Mouse (Mus musculus) embryo, embryonic 10 days (tissue): Measurements from ENCODE around the gene Kcnh2.

ENCODE experiments used
- DNase-seq: peaks from one replicate; pipeline ENCODE4 v3.0.0-alpha.2; 2015; ENCODE audit warnings: low spot score

Kcnh2 gene

DNA sequence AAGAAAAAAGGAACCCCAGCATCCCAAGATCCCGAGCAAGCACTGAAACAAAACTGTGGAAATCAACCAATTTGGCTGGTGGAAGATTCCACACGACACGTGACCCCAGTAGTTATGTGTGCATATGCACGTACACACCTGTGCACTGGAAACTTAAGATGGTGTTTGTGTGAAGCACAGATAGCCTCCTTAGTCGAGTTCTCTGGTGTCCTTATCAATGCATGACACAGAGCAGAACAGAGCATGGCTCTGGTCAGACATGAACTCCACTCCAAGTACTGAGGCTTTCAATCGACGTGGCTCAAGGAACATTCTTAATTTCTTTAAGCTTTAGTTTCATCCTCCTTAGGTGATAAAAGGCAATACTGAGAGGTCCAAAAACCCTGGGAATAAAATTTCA lies 5.1 kb downstream of the Kcnh2 start:
- no peak for DNase-seq

DNA sequence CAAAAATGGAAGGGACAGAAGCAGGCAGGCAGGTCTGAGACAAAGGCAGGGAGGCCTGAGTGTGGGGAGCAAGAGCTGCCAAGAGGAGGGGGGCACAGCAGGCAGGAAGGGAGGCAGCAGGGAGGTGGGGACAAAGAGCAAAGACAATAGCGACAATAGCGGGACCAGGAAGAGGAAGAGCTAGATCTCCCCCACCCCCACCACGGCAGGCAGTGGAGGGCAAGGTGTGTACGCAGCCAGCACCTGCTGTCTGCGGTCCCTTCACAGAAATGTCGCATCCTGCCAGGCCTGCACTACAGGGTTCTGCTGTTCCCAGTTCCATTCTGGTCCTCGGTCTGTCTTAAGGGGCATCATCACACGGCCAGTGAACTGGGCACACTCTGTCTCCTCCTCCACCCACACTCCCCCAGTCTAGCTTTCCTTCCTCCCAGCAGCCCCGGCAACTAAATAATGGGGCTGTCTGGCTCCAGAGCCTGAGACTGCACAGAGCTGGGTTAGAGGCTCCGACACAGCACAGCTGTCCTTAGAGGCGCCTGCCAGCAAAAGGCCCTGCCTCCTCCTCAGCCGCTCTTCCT lies 6.8 kb downstream of the Kcnh2 start:
- DNase-seq = no peak

DNA sequence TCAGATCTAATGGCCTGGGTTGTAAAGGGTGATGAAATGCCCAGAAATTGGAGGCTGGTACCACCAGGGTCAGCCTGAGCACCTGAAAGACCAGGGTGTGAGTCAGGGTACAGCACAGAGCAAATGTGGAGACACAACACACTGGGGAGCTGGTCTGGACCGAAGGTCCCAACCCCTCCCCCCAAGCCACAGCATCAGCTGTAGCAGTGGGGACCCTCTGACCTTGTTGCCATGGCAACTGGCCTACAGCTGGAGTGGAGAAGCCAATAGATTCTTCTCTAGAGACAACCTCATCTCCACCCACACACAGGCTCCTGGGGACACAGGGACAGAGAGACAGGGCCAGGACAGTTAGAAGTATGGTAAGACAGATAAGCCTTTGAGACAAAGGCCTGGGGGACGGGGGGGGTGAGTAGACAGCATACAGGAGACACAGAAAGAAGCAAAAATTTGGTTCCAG lies 7.4 kb downstream of the Kcnh2 start:
- DNase-seq = peak; percentile 90

DNA sequence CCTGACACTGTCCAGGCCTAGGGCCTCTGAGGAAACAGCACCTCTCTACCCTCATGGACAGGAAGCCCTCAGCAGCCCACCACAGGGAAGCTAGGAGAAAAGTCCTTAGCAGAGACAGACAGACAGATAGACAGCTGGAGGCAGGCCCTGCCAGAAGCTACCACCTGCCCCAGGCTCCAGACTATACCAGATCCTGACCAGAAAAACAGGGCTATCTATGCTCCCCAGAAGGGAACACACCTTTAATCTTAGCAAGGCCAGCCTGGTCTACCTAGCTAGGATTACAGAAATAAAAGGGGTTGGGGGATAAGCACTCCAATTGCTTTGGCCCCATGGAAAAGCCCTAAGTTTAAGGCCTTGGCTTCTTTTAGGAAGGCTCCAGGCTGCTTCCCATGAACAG lies 8.0 kb downstream of the Kcnh2 start:
- DNase-seq = no peak

DNA sequence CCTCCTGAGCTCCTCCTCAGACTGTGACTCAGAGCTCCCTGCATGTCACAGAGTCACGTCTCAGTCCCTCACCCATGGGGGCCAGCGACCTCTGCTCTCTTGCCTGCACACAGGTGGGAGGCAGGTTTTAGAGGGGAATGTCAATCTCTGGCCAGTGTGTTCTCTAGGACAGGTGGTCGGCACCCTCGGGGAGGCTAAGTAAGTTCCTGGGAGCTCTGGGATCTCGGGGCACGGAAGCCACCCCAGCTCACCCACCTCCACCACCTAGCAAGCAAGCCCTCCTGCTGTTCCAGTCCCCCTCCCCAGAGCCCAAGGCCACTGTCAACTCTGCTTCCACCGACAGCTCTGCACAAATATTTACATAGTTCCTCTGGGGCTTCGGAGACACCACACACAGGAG lies 8.4 kb downstream of the Kcnh2 start:
- no peak for DNase-seq

DNA sequence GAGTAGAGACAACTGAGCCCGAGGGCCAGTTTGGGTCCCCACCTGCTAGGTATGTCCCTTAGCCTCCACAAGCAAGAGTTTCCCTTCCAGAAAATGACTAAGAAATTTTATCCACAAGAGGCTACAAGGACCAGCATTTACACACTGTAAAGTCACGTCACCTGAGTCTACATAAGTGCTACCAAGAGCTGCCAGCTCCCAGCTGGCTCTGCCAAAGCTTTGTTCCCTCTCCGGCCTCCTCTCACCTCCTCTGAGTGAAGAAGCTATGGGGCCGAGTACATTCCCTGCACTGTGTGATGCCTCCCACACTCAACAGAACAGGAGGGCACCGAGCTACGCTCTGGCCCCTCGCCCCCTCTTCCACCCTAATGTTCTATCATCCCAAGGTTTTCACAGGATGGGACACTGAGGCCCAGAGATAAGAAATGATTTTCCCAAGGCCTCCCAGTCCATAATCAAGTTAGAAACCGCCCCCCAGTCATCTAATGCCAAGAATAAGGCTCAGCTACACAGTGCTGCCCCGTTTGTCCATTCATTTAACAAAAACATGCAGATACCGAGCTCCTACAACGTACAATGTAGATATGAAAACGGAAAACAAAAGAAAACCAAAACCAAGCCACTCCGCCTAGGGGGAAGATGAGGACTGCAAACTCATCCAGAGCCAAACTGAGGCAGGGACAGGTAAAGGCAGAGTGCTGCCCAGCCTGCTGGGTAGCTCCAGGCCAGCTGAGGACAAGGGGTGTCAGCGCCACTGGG lies 9.0 kb downstream of the Kcnh2 start:
- DNase-seq = no peak

DNA sequence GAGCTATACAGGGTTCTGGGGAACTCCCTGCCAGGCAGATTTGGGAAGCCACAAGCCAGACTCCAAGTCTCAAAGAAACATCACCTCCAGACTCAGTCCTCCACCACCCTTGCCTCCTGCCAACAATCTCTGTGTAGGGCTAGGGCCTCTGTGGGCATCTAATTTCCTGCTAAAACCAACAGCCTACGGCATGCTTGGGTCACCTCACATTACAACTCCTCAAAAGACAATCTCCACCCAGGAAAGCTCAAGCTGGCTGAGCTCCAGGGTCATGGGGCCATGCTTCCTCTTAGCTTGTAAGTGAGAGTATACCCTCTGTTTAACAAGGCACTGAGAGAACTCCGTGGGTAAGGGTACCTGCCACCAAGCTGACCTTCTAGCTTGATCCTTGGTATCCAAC lies 13.6 kb downstream of the Kcnh2 start:
- no peak for DNase-seq

DNA sequence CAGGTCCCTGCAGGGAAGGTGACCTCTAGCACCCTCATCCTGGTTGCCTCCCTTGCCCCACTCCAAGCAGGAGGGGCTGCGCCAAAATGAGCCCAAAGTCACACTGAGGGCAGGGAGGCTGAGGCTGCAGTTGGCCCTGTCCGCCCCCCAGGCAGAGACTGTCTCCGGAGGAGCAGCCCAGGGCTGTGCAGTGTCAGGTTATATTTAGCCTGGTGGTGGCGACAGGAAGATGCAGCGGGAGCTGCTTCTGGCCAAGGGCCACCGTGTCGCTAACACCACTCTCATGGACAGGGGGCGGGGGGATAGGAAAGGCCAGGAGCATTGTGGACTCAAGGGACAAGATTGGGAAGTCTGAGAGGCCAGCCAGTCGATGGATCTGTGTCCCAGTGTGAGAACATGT lies 14.0 kb downstream of the Kcnh2 start:
- DNase-seq = no peak

DNA sequence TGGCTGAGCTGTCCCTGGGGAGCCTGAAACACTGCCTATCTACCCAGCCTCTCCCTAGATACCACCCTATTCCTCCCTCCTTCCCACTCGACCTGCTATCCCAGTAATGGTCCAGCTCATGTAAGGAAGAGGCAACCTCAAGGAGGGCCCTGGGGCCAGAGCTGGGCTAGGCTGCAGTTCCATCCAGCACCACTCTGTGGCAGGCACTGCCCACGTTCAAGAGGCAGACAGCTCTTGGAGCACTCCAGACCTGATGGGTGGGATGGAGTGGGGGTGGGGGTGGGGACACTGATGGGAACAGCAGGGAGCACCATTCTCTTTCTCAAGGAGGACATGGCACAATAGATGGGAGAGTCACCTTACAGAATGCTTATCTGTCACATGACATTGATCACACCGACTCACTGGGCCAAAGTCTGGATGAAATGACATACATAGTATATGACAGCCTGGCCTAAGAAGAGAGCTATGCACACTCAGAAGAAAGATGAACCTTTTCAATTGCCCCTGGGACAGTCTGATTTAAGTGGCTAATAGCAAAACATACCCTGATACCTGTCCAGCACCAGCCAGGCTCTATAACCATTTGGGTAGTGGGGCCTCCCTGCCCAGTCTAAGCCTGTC lies 15.4 kb downstream of the Kcnh2 start:
- peak; percentile 83 for DNase-seq

DNA sequence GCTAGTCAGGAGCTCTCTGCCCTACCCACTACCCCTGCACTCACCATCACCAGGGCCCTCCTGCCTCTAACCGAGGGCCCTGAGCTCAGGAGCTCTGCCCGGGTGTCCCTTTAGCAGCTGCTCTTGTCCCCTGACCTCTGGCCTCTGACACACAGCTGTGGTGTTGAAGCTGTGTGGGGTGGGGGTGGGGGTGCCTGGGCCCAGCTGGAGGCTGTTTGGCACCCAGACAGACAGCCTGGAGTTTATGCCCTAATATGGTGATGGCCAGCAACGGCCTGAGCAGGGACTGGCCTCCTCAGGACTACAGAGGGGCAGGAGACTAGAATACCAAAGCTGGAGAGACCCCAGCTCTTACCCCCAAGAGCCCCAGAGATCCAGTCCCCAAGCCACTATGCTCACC lies 16.7 kb downstream of the Kcnh2 start:
- no peak for DNase-seq

DNA sequence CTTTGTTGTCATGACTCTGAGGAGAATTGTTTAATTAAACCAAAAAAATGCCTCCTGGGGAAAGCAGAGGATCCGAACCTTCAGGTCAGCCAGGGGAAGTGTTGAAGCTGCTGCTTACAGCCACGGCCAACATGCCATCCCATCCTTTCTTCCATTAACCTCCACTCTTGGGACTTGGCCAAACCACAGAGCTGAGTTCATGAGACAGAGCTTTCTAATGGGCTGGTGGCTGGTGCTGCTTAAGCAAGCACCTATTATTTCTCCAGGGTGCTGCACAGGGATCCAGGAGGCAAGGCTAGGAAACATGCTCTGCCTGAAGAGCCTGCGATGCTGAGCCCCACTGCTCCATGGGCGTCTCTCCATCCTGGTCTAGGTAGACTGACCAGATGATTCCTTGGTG lies 19.0 kb downstream of the Kcnh2 start:
- no peak for DNase-seq

DNA sequence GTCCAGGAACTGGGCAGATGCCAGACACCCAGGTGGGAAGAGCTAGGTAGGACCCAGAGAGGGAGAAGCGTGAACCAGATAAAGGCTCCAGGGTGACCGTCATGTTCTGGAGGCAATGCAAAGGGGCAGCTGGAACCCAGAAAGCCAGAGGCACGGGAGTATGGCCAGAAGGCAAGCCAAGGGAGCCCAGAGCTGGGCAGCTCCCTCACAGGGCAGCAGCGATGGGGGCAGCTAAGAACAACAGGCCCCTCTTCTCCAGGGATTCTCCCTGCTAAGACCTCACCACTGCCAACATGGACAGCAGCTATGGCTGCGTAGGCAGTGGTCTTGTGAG lies 21.5 kb downstream of the Kcnh2 start:
- no peak for DNase-seq

DNA sequence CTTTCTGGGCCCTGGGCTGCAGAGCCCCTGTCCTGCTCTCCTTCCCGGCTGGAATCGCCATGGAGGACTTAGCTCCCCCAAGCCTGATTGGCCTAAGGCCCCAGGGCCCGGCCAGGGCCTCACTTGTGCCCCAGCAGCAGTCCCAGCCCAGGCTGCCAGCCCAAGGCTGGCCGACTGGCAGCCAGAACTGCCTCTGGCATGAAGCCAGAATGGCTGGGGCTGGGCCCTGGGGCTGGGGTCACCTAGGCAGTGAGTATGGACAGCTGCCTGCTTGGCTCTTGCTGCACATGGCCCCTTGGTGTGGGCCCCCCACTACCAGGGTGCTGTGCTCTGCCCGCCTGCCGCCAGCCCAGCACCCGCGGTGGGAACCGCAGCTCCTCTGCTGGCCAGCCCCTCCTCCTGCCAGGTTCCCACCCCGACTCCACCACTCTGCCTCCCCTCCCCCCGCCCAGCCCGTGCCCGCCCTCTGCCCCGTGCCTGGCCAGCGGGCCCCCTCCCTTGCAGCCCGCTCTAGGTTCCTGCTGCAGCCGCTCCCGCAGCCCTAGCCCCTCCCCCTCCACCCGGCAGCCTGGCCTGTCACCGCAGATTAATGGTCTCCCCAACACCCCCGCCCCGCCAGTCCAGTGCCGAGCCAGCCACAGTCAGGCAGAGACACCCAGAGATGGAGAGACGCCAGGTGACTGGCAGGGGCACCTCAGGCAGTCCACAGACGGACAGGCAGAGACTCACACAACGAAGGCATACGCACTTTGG lies 22.0 kb downstream of the Kcnh2 start:
- DNase-seq = peak; percentile 71

DNA sequence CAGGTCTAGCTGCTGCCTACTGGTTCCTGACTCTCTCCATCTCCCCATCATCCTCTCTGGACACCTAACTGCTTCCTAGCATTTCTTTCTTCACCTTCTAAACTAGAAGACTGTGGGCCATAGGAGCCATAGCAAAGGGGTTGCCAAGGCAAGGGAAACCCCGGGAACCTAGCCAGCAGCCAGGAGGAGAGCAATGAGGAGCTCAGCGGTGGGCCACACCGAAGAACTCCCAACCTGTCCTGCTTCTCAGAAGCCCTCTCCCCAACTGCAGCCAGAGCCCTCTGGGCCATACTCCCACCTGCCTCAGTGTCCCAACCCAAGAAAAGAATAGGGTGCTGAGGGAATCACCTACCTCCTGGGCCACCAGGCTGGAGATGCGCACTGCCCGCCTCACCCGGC lies 22.6 kb downstream of the Kcnh2 start:
- DNase-seq = no peak

DNA sequence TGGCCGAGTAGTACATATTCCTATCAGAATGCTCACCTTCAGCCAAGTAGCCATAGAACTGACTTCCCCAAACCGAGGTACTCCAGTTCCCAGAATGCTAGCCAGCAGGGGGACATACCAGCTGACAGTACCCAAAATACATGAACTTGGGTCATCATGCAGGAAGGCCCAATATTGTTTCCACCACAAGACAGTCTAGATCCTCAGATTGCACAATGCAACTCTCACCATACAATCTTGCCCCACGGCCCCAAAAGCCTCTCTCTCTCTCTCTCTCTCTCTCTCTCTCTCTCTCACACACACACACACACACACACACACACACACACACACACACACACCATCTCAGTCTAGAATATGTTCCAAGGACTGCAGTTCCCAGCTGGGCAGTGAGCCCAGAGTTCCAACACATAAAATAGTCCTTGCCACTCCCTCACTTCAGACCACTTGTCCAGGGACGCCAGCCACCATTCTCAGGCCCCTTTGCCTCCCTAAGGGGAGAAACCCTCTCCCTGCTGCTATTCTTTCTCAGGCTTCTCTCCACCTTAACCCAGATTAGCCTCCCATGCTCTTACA lies 24.5 kb downstream of the Kcnh2 start:
- no peak for DNase-seq

DNA sequence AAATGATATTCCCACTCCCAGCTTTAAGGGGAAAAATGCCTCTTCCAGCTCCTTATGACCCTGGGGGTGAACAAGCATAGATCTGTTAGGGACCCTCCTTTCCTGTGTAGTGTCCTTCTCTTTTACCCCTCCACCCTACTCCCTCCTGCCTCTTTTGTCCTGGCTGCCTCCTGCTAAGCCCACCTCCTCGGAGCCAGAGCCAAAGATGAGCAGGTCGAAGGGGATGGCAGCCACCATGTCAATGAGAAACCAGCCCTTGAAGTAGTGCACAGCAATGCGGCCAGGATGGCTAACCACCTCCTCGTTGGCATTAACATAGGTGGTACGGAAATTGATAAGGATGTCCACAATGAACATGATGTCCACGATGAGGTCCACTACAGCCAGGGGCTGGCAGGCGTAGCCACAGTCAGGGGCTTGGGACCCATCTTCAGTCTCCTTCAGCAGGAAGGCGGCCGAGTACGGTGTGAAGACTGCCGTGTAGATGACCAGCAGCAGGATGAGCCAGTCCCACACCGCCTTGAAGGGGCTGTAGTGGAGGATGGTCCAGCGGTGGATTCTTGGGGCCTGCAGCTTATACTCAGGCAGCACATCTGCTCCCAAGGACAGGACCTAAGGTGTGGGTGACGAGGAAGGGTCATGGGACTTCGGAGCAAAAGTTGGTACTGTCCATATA lies 25.1 kb downstream of the Kcnh2 start:
- DNase-seq = no peak

DNA sequence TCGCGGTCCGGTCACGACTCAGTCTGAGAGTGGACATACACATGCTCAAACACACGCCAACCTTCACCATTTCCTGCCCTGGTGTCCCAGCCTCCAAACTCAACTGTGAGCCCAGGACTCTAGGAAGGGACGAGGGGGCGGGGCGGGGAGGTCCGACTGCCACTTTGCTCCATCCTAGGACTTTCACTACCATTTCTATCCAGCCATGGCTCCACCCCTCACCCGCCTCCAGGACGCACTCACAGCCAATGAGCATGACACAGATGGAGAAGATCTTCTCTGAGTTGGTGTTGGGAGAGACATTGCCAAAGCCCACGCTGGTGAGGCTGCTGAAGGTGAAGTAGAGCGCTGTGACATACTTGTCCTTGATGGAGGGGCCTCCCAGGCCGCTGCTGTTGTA lies 26.2 kb downstream of the Kcnh2 start:
- no peak for DNase-seq

DNA sequence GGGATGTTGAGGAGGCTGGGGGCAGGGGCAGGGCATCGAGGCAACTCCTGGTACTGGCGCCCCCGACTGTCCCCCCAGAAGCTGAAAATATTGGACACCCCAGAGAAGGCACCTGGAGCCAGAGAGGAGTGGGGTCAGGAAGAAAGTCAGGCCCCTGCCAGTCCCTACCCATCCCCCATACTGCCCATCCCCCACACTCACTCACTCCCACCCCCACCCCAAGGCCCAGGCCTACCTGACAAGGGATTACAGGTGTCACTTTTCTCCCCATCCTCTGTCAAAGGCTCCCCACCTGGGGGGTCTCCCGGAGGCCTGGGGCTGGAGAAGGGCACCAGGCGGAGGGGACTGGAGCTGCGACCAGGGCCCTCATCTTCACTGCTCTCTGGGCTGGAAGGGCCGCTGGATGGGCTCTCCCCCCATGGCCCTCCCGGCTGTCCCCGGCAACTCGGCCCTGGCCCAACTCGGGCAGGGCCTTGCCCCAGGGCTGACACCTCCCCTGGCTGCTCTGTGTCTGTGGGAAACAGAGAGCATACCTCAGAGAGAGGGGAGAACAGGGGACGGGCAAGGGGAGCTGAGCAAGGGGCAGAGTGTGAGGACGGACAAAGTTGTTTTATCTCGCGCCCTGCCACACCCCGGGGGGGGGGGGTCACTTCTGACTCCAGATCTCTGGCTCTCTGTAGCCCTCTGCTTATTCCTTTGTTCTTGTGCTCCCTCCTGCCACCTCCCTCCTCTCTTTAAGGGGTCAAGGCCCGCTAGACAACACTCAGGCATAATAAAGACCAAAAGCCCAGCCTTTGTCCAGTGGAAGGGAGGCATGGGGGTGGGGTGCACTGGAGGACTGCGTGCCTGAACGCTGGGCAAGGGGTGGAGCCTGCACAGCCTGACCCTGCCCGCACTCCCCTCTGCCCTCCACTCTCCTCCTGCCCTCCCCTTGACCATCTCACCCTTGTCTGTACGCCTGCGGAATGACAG lies 29.4 kb downstream of the Kcnh2 start:
- peak; percentile 91 for DNase-seq

DNA sequence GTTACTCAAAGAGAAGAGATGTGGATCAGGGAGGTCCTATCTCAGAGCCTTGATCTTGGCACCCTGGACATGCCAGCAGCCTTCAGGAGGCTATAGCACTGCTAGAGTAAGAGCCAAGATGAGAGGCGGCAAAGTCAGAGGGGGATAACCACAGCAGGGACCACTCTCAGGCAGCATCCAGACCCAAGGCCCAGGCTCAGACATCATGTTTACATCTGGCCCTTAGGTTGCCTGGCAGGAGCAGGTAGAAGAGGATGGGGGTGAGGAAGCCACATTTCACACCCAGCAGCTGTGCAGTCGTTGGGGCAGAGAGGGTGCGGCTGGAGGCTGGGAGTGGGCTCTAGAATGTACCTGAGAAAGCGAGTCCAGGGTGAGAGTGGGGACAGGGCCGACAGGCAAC lies 30.5 kb downstream of the Kcnh2 start:
- DNase-seq = no peak

DNA sequence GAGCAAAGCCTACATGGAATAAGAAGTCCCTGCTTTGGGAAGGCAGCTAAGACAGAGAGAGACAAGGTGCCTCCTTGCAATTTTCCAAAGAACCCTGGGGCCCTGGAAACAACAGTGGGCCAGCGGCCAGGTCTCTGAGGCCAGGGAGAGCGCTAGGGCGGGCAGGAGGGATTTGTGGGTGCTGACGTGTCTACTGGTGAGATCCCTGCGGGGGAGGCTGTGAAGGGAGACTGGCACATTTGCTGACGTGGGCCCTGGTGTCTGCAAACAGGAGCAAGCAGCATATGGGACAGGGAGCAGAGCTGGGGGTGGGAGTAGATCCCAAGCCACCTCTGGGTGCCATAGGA lies 31.0 kb downstream of the Kcnh2 start:
- DNase-seq = no peak
